Mouse (Mus musculus): Measurements from ENCODE around the gene Rab3d. TPM values are rescaled to one million over a fixed set of nuclear protein-coding genes. Genes with fewer than 3 reads are reported as not detected.

Rab3d gene
- polyA plus RNA-seq, 1 experiment from 2014 or later = 9.0 TPM

- peak overlapping the region; percentile 76 to 83; a peak in 3 of 4 replicates for H3K27ac ChIP-seq (replicated peaks in 1 of 2; ENCODE audit: control insufficient read depth in 1 of 2, insufficient read depth in 1 of 2, low read depth in 2 of 2, low read length in 2 of 2)
- no peak for ATAC-seq (ENCODE audit: insufficient number of reproducible peaks, insufficient read depth, low FRiP score, low read depth)
- H3K4me2 ChIP-seq (ENCODE audit: low read length) = no peak overlapping the region
- no peak overlapping the region for H3K4me3 ChIP-seq (ENCODE audit: control insufficient read depth in 1 of 2, insufficient read depth in 1 of 2, low read depth in 1 of 2, low read length in 2 of 2)
- peaks cover 6% of the 10 kb centered on the region for H3K9me3 ChIP-seq (ENCODE audit: control insufficient read depth, low read length)
- no peaks in the 10 kb centered on the region for H3K27me3 ChIP-seq (ENCODE audit: control insufficient read depth, insufficient read depth, low read length)
- H3K36me3 ChIP-seq (ENCODE audit: control insufficient read depth, insufficient read depth, low read length) = no peaks in the 10 kb centered on the region
- 34% methylated on average over 2 of the region's 2 CpGs for WGBS
- no peak overlapping the region for H3K9ac ChIP-seq (ENCODE audit: low read length)
- H3K4me1 ChIP-seq (ENCODE audit: control insufficient read depth in 2 of 2, insufficient read depth in 2 of 2, low read length in 2 of 2) = peaks cover 0 to 3% of the 10 kb centered on the region in 2 experiments; a peak in 1 of 4 replicates
Observed at GRCm38 (mm10) chr9:21857501-21857900, 60.5 kb downstream of the Rab3d start.

Other genes starting within 250 kb of the Rab3d start
- gene Ldlr, start 194.7 kb downstream of the Rab3d start, polyA plus RNA-seq (2014; fragmentation: Nextera tagmentation; extraction: Ambion mirVana) = 7.3 and 10.8 TPM in 2 replicates
- 82.9 and 97.9 TPM in 2 replicates for gene Spc24, start 157.9 kb downstream of the Rab3d start, polyA plus RNA-seq (2014; fragmentation: Nextera tagmentation; extraction: Ambion mirVana)
- gene Kank2, start 119.4 kb downstream of the Rab3d start, polyA plus RNA-seq (2014; fragmentation: Nextera tagmentation; extraction: Ambion mirVana) = 11.1 and 11.6 TPM in 2 replicates
- 1.4 and 1.6 TPM in 2 replicates for gene Angptl8, start 82.7 kb downstream of the Rab3d start, polyA plus RNA-seq (2014; fragmentation: Nextera tagmentation; extraction: Ambion mirVana)
- 42.4 and 44.5 TPM in 2 replicates for gene Dock6, start 65.6 kb downstream of the Rab3d start, polyA plus RNA-seq (2014; fragmentation: Nextera tagmentation; extraction: Ambion mirVana)
- gene Ccdc159, start 9.3 kb upstream of the Rab3d start, polyA plus RNA-seq (2014; fragmentation: Nextera tagmentation; extraction: Ambion mirVana) = 2.4 and 3.0 TPM in 2 replicates
- gene Tmem205, start 9.4 kb upstream of the Rab3d start, polyA plus RNA-seq (2014; fragmentation: Nextera tagmentation; extraction: Ambion mirVana) = 48.1 and 58.8 TPM in 2 replicates
- gene Plppr2, start 18.8 kb upstream of the Rab3d start, polyA plus RNA-seq (2014; fragmentation: Nextera tagmentation; extraction: Ambion mirVana) = 2.4 and 4.5 TPM in 2 replicates
- 8.3 and 9.8 TPM in 2 replicates for gene Swsap1, start 37.6 kb upstream of the Rab3d start, polyA plus RNA-seq (2014; fragmentation: Nextera tagmentation; extraction: Ambion mirVana)
- 2.6 and 4.9 TPM in 2 replicates for gene Epor, start 45.3 kb upstream of the Rab3d start, polyA plus RNA-seq (2014; fragmentation: Nextera tagmentation; extraction: Ambion mirVana)
- 0.66 and 0.97 TPM in 2 replicates for gene Rgl3, start 71.3 kb upstream of the Rab3d start, polyA plus RNA-seq (2014; fragmentation: Nextera tagmentation; extraction: Ambion mirVana)
- 0.23 TPM in 1 of 2 replicates, not detected in the other for gene Ccdc151, start 84.4 kb upstream of the Rab3d start, polyA plus RNA-seq (2014; fragmentation: Nextera tagmentation; extraction: Ambion mirVana)
- 56.3 and 56.6 TPM in 2 replicates for gene Prkcsh, start 84.6 kb upstream of the Rab3d start, polyA plus RNA-seq (2014; fragmentation: Nextera tagmentation; extraction: Ambion mirVana)
- 0.19 and 0.65 TPM in 2 replicates for gene Elavl3, start 133.8 kb upstream of the Rab3d start, polyA plus RNA-seq (2014; fragmentation: Nextera tagmentation; extraction: Ambion mirVana)
- not detected in 2 replicates for gene Gm49318, start 153.1 kb upstream of the Rab3d start, polyA plus RNA-seq (2014; fragmentation: Nextera tagmentation; extraction: Ambion mirVana)
- 6.7 and 7.6 TPM in 2 replicates for gene Zfp653, start 153.2 kb upstream of the Rab3d start, polyA plus RNA-seq (2014; fragmentation: Nextera tagmentation; extraction: Ambion mirVana)
- 50.5 and 58.1 TPM in 2 replicates for gene Ecsit, start 167.2 kb upstream of the Rab3d start, polyA plus RNA-seq (2014; fragmentation: Nextera tagmentation; extraction: Ambion mirVana)
- gene Cnn1, start 181.0 kb upstream of the Rab3d start, polyA plus RNA-seq (2014; fragmentation: Nextera tagmentation; extraction: Ambion mirVana) = 227 and 239 TPM in 2 replicates
- 117 and 129 TPM in 2 replicates for gene Elof1, start 199.0 kb upstream of the Rab3d start, polyA plus RNA-seq (2014; fragmentation: Nextera tagmentation; extraction: Ambion mirVana)
- 3.6 and 4.9 TPM in 2 replicates for gene Acp5, start 217.5 kb upstream of the Rab3d start, polyA plus RNA-seq (2014; fragmentation: Nextera tagmentation; extraction: Ambion mirVana)
- 51.9 and 53.4 TPM in 2 replicates for gene Pigyl, start 238.7 kb upstream of the Rab3d start, polyA plus RNA-seq (2014; fragmentation: Nextera tagmentation; extraction: Ambion mirVana)